Mouse (Mus musculus) c-Kit-positive CD71-positive TER-119-negative erythroid progenitor cells, embryonic 14.5 days (primary cell): ENCODE data around the gene Ago4.

Source experiments
- DNase-seq: peaks from one replicate; pipeline ENCODE4 v3.0.0-alpha.2; 2013; ENCODE audit warnings: low read depth

The Ago4 gene

GRCm38 (mm10) chr4:126512308-126513066 lies 20.8 kb downstream of the Ago4 start:
- no peak for DNase-seq

DNA sequence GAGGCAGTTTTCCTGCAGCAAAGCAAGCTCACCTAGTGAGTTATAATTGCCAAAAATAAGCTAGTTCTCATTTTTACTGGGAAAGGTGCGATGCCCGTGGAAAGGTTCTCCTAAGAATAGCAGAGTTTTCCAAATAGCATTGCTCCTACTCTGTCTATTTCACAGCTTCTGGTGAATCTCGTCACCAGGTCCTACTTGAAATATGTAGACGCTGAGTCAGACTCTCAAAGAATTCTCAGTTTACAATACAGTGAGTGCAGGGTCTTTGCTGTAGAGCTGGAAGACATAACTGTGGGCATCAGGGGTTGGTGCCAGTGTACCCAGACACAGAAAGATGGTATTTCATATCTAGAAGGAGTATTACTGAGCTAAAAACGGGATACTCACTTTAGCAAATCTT lies 22.3 kb downstream of the Ago4 start:
- DNase-seq, result no peak

- DNase-seq, result no peak
Measured at GRCm38 (mm10) chr4:126509072-126509471, 24.2 kb downstream of the Ago4 start.

GRCm38 (mm10) chr4:126508110-126508899 lies 25.0 kb downstream of the Ago4 start:
- DNase-seq, result no peak

- no peak for DNase-seq
Measured at GRCm38 (mm10) chr4:126502977-126503309, 30.3 kb downstream of the Ago4 start.

GRCm38 (mm10) chr4:126502141-126502976 lies 30.9 kb downstream of the Ago4 start:
- no peak for DNase-seq

DNA sequence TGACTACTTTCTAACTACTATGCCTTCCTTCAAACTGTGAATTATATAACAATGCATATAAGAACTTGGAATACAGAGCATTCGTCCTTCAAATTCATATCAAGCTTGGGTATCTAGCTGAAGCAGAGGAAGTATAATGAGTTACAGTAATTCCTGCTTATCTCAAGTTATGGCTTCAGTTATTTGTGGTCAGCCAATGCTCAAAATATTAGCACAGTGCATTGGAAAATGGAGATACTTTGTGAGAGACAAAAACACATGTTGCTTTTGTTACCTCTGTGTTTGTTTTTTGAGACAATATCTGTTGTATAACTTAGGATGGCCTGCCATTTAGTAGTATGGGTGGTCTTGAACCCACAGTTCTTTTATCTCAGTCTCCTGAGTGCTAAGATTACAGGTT lies 34.7 kb downstream of the Ago4 start:
- no peak for DNase-seq

DNA sequence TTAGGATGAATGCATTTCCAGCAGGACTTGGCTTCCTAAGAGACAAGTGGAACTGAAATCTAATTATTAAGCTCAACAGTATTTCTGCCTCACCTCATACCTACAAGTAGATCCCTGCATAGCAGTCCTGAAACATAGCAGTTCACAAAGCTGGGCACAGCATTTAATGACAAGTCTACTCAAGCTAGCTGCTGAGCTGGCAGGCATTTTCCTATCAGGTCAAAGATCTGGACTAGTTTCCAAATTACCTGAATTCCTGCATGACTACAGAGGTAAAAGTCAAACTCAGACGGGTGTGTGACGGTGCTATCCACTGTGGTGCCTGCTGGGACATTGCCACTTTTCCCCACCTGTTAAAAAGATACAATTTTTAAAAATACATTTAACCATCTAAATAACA lies 36.3 kb downstream of the Ago4 start:
- DNase-seq, result no peak

DNA sequence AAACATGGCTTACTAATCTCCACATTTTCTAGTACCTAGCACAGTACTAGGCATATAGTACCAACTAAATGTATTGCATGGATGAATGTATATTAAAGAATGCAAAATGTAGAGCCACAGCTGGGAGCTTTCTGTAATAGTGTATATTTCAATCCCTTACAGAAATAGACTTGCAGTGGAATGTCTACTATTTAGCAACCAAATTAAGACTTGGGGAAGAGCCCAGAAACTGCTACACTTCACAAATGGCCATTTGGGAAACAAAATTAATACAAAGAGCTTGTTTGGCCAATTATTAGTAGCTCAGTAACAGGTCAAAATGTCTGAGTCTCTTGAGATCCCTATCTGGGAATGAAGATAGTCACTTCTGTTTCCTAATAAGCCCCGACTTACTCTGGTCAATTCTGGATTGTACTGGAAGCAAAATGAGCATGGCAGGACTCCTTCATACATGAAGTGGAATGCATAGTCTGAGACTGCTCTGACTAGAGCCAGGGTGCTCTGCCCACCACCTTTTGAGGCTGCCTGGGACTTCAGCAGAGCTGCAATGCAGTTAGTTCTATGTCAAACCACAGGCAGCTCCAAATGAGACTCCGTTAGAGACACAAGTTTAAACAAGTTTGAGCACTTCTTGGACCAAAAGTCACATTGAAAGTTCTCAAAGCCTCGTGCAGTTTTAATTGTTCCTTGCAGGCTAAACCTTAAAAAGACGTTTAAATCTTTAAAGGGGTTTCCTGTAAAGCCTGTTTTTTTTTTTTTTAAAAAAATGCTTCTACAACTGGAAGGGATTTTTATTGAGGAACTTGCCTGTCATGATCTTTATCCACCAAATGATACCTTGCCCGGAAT lies 37.1 kb downstream of the Ago4 start:
- DNase-seq, result no peak

DNA sequence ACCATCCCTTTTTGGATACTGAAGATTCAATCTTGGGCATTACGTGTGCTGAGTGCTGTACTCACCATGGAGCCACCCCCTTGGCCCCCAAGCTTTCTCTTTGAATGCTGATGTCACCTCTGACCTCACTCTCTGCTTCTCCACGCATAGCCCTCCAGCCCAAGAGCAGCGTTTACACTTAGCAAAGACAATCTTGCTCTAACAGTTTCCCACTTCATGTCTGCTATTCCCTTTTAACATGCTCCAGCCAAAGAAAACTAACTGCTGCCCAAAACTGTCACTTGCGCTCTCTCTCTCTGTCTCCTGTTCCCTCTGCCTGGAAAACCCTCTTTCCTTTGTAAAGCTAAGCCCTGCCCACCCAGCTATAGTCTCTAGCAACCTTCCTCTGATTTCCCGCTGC lies 37.8 kb downstream of the Ago4 start:
- DNase-seq, result no peak

GRCm38 (mm10) chr4:126493416-126493815 lies 39.9 kb downstream of the Ago4 start:
- DNase-seq, result no peak

DNA sequence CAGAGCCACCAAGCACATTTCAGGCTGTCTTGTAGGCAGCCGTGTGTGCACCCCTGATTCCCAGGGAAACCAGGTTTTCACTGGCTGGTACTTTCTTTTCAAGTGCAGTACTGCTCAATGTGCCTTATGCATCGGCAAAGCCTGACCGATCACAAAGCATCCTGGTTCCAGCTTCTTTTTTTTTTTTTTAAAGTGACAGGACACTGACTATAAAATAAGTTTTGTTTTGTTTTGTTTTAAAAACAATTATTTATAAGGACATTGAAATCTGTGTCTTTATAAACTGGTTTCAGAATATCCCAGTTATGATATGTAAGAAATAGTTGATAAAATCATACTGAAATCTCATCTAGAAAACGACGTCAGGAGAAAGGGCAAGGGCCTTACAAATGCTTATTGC lies 41.3 kb downstream of the Ago4 start:
- DNase-seq, result no peak

- no peak for DNase-seq
Measured at GRCm38 (mm10) chr4:126490726-126491125, 42.5 kb downstream of the Ago4 start.

GRCm38 (mm10) chr4:126489811-126490210 lies 43.5 kb downstream of the Ago4 start:
- no peak for DNase-seq

- no peak for DNase-seq
Measured at GRCm38 (mm10) chr4:126486217-126486616, 47.1 kb downstream of the Ago4 start.

- DNase-seq, result no peak
Measured at GRCm38 (mm10) chr4:126485065-126485464, 48.2 kb downstream of the Ago4 start.

- no peak for DNase-seq
Measured at GRCm38 (mm10) chr4:126483874-126484273, 49.4 kb downstream of the Ago4 start.

GRCm38 (mm10) chr4:126482951-126483350 lies 50.3 kb downstream of the Ago4 start:
- DNase-seq, result no peak

DNA sequence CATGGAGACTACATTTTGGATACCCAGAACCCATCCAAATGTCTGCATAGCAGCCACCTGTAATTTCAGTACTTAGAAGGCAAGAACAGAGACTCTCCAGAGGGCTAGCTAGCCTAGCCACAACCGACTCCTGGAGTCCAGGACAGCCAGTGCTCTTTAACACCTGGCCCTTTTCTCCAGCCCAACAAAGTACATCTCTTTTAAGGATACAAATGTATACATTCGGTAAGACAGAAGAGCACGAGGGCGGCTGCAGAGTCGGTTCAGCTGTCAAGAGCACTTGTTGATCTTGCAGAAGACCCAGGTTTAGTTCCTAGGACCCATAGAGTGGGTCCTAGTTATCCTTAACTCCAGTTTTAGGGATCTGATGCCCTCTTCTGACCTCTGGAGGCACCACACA lies 51.8 kb downstream of the Ago4 start:
- no peak for DNase-seq

DNA sequence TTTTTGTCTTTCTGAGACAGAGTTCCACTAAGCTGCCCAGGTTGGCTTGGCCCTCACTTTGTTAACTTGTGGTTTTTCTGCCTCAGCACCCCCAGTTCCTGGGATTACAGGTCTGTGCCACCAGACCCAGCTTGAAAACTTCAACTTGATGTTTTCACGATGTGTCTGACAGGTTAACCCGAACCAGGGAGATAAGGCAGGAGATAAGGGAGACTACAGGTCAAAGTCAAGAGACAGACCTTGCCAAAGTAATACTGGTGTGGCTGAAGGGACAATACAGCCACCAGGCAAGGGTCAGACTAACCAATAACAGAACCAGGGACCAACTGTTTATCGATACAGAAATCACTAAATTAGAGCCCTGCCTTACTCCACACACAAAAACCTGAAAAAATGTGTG lies 53.0 kb downstream of the Ago4 start:
- DNase-seq, result no peak

DNA sequence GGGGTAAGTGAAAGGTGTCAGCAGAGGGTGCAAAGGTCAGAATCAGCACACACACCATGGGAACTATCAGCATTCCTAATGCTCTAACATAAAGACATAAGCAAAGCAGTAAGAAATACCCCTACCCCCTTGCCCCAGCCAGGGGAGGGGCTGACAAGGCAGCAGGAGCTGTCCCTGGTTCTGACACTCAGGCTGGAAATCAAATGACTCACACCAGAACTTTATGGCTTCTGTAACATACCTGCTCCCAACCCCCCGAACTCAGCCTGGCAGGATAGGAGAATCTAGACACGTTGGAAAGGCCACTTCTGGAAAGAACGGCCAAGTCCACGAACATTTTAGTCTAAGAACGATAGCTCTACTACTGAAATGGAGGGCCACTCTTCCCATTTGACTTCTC lies 60.2 kb downstream of the Ago4 start:
- DNase-seq, result no peak

GRCm38 (mm10) chr4:126469334-126469733 lies 63.9 kb downstream of the Ago4 start:
- DNase-seq, result no peak
